Mouse (Mus musculus): Measurements from ENCODE around the gene 9130023H24Rik. TPM values are rescaled to one million over a fixed set of nuclear protein-coding genes. Genes with fewer than 3 reads are reported as not detected.

Gene 9130023H24Rik
- polyA plus RNA-seq, 1 experiment from 2014 or later, result 9.9 TPM

DNA sequence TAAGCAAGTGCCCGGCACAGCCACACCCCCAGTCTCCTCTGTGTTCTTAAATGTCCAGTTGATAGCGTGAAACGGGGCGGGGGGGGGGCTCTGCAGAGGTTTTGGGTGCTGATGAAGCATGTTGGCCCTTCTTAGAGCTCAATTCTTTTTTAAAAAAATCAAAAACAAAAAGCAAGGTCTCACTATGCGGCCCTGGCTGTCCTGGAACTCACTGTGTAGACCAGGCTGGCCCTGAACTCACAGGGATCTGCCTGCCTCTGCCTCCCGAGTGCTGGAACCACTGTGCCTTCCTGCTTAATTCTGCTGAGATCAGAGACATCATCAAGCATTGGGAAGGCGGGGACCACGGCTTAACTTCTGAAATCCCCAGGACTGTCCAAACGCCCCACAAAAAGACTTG lies 36.2 kb downstream of the 9130023H24Rik start:
- H3K4me3 ChIP-seq (ENCODE audit: low read depth, low read length), result no peak overlapping the region
- no peak overlapping the region for H3K27ac ChIP-seq (ENCODE audit: low read length)
- H3K36me3 ChIP-seq (ENCODE audit: control insufficient read depth, insufficient read depth, low read length), result no peaks in the 10 kb centered on the region
- H3K9ac ChIP-seq (replicated peaks; ENCODE audit: low read depth, low read length), result no peak overlapping the region
- no peak overlapping the region for H3K4me2 ChIP-seq (replicated peaks; ENCODE audit: low read depth, low read length)
- 88% methylated on average over 9 of the region's 9 CpGs for WGBS
- no peaks in the 10 kb centered on the region for H3K9me3 ChIP-seq (ENCODE audit: control insufficient read depth, low read depth, low read length)
- no peaks in the 10 kb centered on the region for H3K4me1 ChIP-seq (ENCODE audit: control insufficient read depth, insufficient read depth, low read length)
- no peaks in the 10 kb centered on the region for H3K27me3 ChIP-seq (ENCODE audit: control insufficient read depth, insufficient read depth, low read length)
- no peak for ATAC-seq (ENCODE audit: insufficient number of reproducible peaks, insufficient read depth, low FRiP score, low read depth)

Other genes starting within 250 kb of the 9130023H24Rik start
- 71.4 and 74.6 TPM in 2 replicates for gene Pycard, start 244.2 kb downstream of the 9130023H24Rik start, polyA plus RNA-seq (2014; fragmentation: Nextera tagmentation; extraction: Ambion mirVana)
- 0.19 TPM in 1 of 2 replicates, not detected in the other for gene Trim72, start 234.1 kb downstream of the 9130023H24Rik start, polyA plus RNA-seq (2014; fragmentation: Nextera tagmentation; extraction: Ambion mirVana)
- 0.77 TPM in 2 replicates for gene Itgam, start 175.4 kb downstream of the 9130023H24Rik start, polyA plus RNA-seq (2014; fragmentation: Nextera tagmentation; extraction: Ambion mirVana)
- not detected in 2 replicates for gene Gm49368, start 175.3 kb downstream of the 9130023H24Rik start, polyA plus RNA-seq (2014; fragmentation: Nextera tagmentation; extraction: Ambion mirVana)
- gene Itgax, start 108.5 kb downstream of the 9130023H24Rik start, polyA plus RNA-seq (2014; fragmentation: Nextera tagmentation; extraction: Ambion mirVana), result 0.17 TPM in 1 of 2 replicates, not detected in the other
- not detected in 2 replicates for gene Itgad, start 83.7 kb downstream of the 9130023H24Rik start, polyA plus RNA-seq (2014; fragmentation: Nextera tagmentation; extraction: Ambion mirVana)
- gene Cox6a2, start 31.6 kb downstream of the 9130023H24Rik start, polyA plus RNA-seq (2014; fragmentation: Nextera tagmentation; extraction: Ambion mirVana), result 0.41 TPM in 1 of 2 replicates, not detected in the other
- gene Armc5, start 689 bp downstream of the 9130023H24Rik start, polyA plus RNA-seq (2014; fragmentation: Nextera tagmentation; extraction: Ambion mirVana), result 11.5 and 12.2 TPM in 2 replicates
- gene Tgfb1i1, start 8.8 kb upstream of the 9130023H24Rik start, polyA plus RNA-seq (2014; fragmentation: Nextera tagmentation; extraction: Ambion mirVana), result 203 and 205 TPM in 2 replicates
- 1.00 and 2.5 TPM in 2 replicates for gene Slc5a2, start 27.6 kb upstream of the 9130023H24Rik start, polyA plus RNA-seq (2014; fragmentation: Nextera tagmentation; extraction: Ambion mirVana)
- 36.8 and 42.8 TPM in 2 replicates for gene BC017158, start 60.1 kb upstream of the 9130023H24Rik start, polyA plus RNA-seq (2014; fragmentation: Nextera tagmentation; extraction: Ambion mirVana)
- 32.6 TPM in 2 replicates for gene Rgs10, start 180.7 kb upstream of the 9130023H24Rik start, polyA plus RNA-seq (2014; fragmentation: Nextera tagmentation; extraction: Ambion mirVana)
- gene Tial1, start 223.7 kb upstream of the 9130023H24Rik start, polyA plus RNA-seq (2014; fragmentation: Nextera tagmentation; extraction: Ambion mirVana), result 46.6 and 48.8 TPM in 2 replicates

All from stomach, embryonic 14.5 days (tissue).